Mouse (Mus musculus): ENCODE results near the gene Trim44. TPM values are rescaled to one million over a fixed set of nuclear protein-coding genes. Genes with fewer than 3 reads are reported as not detected.

Gene Trim44
- polyA plus RNA-seq, 2 experiments = 4.8 to 11.3 TPM

DNA sequence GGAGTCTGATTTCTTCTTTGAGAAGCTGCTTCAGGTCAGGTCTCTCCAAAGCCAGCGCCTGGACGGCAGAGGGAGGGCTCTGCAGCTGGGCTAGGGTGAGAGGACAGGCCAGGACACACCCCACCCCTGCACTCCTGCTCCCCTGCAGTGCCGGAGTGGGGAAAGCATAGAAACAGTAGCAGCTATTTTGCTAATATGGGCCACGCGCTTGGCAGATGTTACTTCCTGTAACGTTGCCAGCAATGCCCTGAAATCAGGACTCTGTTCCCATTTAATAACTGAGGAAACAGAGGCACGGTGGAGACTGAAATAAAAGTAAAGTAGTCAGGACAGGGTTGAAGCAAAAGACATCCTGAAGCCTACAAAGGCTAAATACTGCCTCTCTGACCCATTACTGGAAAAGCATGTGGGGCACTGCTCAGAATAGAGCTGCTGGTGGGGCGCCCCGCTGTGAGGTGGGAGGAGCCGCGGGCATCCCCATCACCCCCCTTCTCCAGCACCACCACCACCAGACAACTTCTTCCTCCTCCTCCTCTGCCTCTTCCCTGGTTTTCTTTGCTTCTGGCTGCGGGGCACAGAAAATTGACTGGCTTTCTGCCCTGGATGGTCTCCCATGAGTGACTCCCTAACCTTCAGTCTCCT lies 149.5 kb downstream of the Trim44 start:
- Histone ChIP-seq H3K36me3 (replicated peaks; ENCODE audit: control insufficient read depth, insufficient read depth, low read depth) (no peaks in the 10 kb centered on the region), H3K4me2 (ENCODE audit: low read depth) (no peak overlapping the region), H3K9ac (replicated peaks) (no peak overlapping the region), H3K4me3 (ENCODE audit: insufficient read depth in 1 of 2, low read depth in 2 of 2, low read length in 2 of 2) (no peak overlapping the region), H3K9me3 (ENCODE audit: control insufficient read depth, low read length) (no peaks in the 10 kb centered on the region), H3K27ac (no peak overlapping the region), H3K4me1 (replicated peaks; ENCODE audit: control insufficient read depth in 2 of 2, insufficient read depth in 2 of 2, low read length in 1 of 2) (no peaks in the 10 kb centered on the region), H3K27me3 (ENCODE audit: control insufficient read depth, insufficient read depth, low read length) (peaks cover 10% of the 10 kb centered on the region)
- TF ChIP-seq EP300 (IDR thresholded peaks at IDR 0.05; ENCODE audit: low read depth) (no peak), CTCF (IDR thresholded peaks at IDR 0.05; ENCODE audit: low read depth) (no peak)
- ATAC-seq (ENCODE audit: insufficient read depth) = no peak
- no peak for DNase-seq (ENCODE audit: low read depth in 3 of 3, low spot score in 3 of 3)
- 12% methylated on average over 12 of the region's 12 CpGs for WGBS (ENCODE audit: insufficient replicate concordance)

DNA sequence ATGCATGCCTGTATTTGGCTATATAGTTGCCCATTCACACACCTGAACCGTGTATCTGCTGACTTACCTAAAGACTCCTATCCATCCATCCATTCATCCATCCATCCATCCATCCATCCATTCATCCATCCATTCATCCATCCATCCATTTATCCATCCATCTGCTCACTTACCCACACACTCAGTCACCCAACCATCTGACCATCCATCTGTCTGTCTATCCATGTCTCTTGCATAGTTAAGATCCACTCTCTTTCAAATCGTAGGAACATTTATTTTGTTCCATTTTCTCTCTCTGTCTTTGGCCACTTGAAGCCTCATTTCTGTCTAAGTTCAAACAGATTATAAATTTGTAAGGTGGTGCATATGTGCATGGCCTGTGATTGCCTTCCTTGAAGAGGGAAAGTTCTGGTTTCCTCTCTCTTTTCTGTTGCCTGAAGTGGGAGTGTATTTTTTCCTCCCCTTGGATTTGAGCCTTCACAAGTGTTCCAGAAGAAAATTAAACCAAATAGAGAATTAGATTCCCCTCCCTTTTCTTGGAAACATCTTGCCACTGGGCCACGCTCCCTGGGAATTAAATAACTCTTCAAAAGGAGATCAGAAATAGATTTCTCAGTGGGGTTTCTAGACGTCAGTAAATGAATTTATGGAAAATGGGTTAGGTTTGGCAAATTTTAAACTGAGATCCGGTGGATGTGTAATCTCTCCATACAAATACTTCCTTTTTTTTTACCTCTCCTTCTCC lies 150.9 kb downstream of the Trim44 start:
- no peak overlapping the region for H3K4me3 ChIP-seq (ENCODE audit: insufficient read depth in 1 of 2, low read depth in 2 of 2, low read length in 2 of 2)
- H3K4me2 ChIP-seq (ENCODE audit: low read depth) = no peak overlapping the region
- ATAC-seq (ENCODE audit: insufficient read depth) (no peak), DNase-seq (ENCODE audit: low read depth in 3 of 3, low spot score in 3 of 3) (no peak)
- H3K9ac ChIP-seq (replicated peaks) = no peak overlapping the region
- no peak for TF ChIP-seq EP300 (IDR thresholded peaks at IDR 0.05; ENCODE audit: low read depth)
- TF ChIP-seq CTCF (IDR thresholded peaks at IDR 0.05; ENCODE audit: low read depth) = no peak
- no peaks in the 10 kb centered on the region for H3K9me3 ChIP-seq (ENCODE audit: control insufficient read depth, low read length)
- 44% methylated on average over 5 of the region's 5 CpGs for WGBS (ENCODE audit: insufficient replicate concordance)
- H3K27me3 ChIP-seq (ENCODE audit: control insufficient read depth, insufficient read depth, low read length) = peaks cover 10% of the 10 kb centered on the region
- no peaks in the 10 kb centered on the region for H3K36me3 ChIP-seq (replicated peaks; ENCODE audit: control insufficient read depth, insufficient read depth, low read depth)
- H3K27ac ChIP-seq = no peak overlapping the region
- no peaks in the 10 kb centered on the region for H3K4me1 ChIP-seq (replicated peaks; ENCODE audit: control insufficient read depth in 2 of 2, insufficient read depth in 2 of 2, low read length in 1 of 2)

- Histone ChIP-seq H3K9ac (replicated peaks) (no peak overlapping the region), H3K9me3 (ENCODE audit: control insufficient read depth, low read length) (no peaks in the 10 kb centered on the region), H3K4me2 (ENCODE audit: low read depth) (no peak overlapping the region), H3K36me3 (replicated peaks; ENCODE audit: control insufficient read depth, insufficient read depth, low read depth) (no peaks in the 10 kb centered on the region), H3K27me3 (ENCODE audit: control insufficient read depth, insufficient read depth, low read length) (peaks cover 10% of the 10 kb centered on the region), H3K4me1 (replicated peaks; ENCODE audit: control insufficient read depth in 2 of 2, insufficient read depth in 2 of 2, low read length in 1 of 2) (no peaks in the 10 kb centered on the region), H3K27ac (no peak overlapping the region), H3K4me3 (ENCODE audit: insufficient read depth in 1 of 2, low read depth in 2 of 2, low read length in 2 of 2) (no peak overlapping the region)
- no peak for DNase-seq (ENCODE audit: low read depth in 3 of 3, low spot score in 3 of 3)
- no peak for ATAC-seq (ENCODE audit: insufficient read depth)
- no peak for TF ChIP-seq CTCF (IDR thresholded peaks at IDR 0.05; ENCODE audit: low read depth)
- no peak for TF ChIP-seq EP300 (IDR thresholded peaks at IDR 0.05; ENCODE audit: low read depth)
- 24% methylated on average over 3 of the region's 3 CpGs for WGBS (ENCODE audit: insufficient replicate concordance)
Measured at GRCm38 (mm10) chr2:102256100-102256499, 151.5 kb downstream of the Trim44 start.

GRCm38 (mm10) chr2:102253204-102253603 lies 154.4 kb downstream of the Trim44 start:
- ATAC-seq (ENCODE audit: insufficient read depth) = no peak
- TF ChIP-seq CTCF (IDR thresholded peaks at IDR 0.05; ENCODE audit: low read depth) (no peak), EP300 (IDR thresholded peaks at IDR 0.05; ENCODE audit: low read depth) (no peak)
- no peak overlapping the region for H3K4me3 ChIP-seq (ENCODE audit: insufficient read depth in 1 of 2, low read depth in 2 of 2, low read length in 2 of 2)

GRCm38 (mm10) chr2:102252651-102253050 lies 155.0 kb downstream of the Trim44 start:
- Histone ChIP-seq H3K27ac (no peak overlapping the region), H3K4me2 (ENCODE audit: low read depth) (no peak overlapping the region), H3K9ac (replicated peaks) (no peak overlapping the region), H3K4me3 (ENCODE audit: insufficient read depth in 1 of 2, low read depth in 2 of 2, low read length in 2 of 2) (no peak overlapping the region), H3K4me1 (replicated peaks; ENCODE audit: control insufficient read depth in 2 of 2, insufficient read depth in 2 of 2, low read length in 1 of 2) (no peaks in the 10 kb centered on the region), H3K27me3 (ENCODE audit: control insufficient read depth, insufficient read depth, low read length) (peaks cover 3% of the 10 kb centered on the region; the same call in 1 of the 2 replicates), H3K36me3 (replicated peaks; ENCODE audit: control insufficient read depth, insufficient read depth, low read depth) (no peaks in the 10 kb centered on the region), H3K9me3 (ENCODE audit: control insufficient read depth, low read length) (no peaks in the 10 kb centered on the region)
- no peak for ATAC-seq (ENCODE audit: insufficient read depth)
- DNase-seq (ENCODE audit: low read depth in 3 of 3, low spot score in 3 of 3) = no peak
- no peak for TF ChIP-seq CTCF (IDR thresholded peaks at IDR 0.05; ENCODE audit: low read depth)
- TF ChIP-seq EP300 (IDR thresholded peaks at IDR 0.05; ENCODE audit: low read depth) = no peak
- 56% methylated on average over 4 of the region's 4 CpGs for WGBS (ENCODE audit: insufficient replicate concordance)

More at GRCm38 (mm10) chr2:102253204-102253603, 154.4 kb downstream of the Trim44 start:
- Histone ChIP-seq H3K36me3 (replicated peaks; ENCODE audit: control insufficient read depth, insufficient read depth, low read depth) (no peaks in the 10 kb centered on the region), H3K9ac (replicated peaks) (no peak overlapping the region), H3K9me3 (ENCODE audit: control insufficient read depth, low read length) (no peaks in the 10 kb centered on the region), H3K27ac (no peak overlapping the region), H3K4me2 (ENCODE audit: low read depth) (no peak overlapping the region), H3K27me3 (ENCODE audit: control insufficient read depth, insufficient read depth, low read length) (peaks cover 6% of the 10 kb centered on the region), H3K4me1 (replicated peaks; ENCODE audit: control insufficient read depth in 2 of 2, insufficient read depth in 2 of 2, low read length in 1 of 2) (no peaks in the 10 kb centered on the region)
- no peak for DNase-seq (ENCODE audit: low read depth in 3 of 3, low spot score in 3 of 3)
- 70% methylated on average over 7 of the region's 7 CpGs for WGBS (ENCODE audit: insufficient replicate concordance)

Other genes with a start within 250 kb of the Trim44 start
- gene Ldlrad3, start 221.4 kb downstream of the Trim44 start, polyA plus RNA-seq (2012; rRNA removed) = 1.9 and 2.1 TPM in 2 replicates
- gene Ldlrad3, start 221.4 kb downstream of the Trim44 start, polyA plus RNA-seq (2014; fragmentation: Nextera tagmentation; extraction: Ambion mirVana) = 2.9 and 3.2 TPM in 2 replicates
- gene Fjx1, start 44.7 kb upstream of the Trim44 start, polyA plus RNA-seq (2012; rRNA removed) = 0.38 and 0.50 TPM in 2 replicates
- 0.35 and 0.39 TPM in 2 replicates for gene Fjx1, start 44.7 kb upstream of the Trim44 start, polyA plus RNA-seq (2014; fragmentation: Nextera tagmentation; extraction: Ambion mirVana)
- gene Pamr1, start 142.2 kb upstream of the Trim44 start, polyA plus RNA-seq (2012; rRNA removed) = 2.2 and 3.1 TPM in 2 replicates
- gene Pamr1, start 142.2 kb upstream of the Trim44 start, polyA plus RNA-seq (2014; fragmentation: Nextera tagmentation; extraction: Ambion mirVana) = 4.3 and 4.9 TPM in 2 replicates